Mouse (Mus musculus) stomach, postnatal 0 days (tissue): ENCODE measurements at regions not wholly inside any gene's neighbourhood (a gene's known extent, or its start where the extent isn't known, plus 50 kb on each side); places are given as distances from the start of the nearest gene placed in this dataset.

Experiments used
- CTCF ChIP-seq: IDR thresholded peaks from 2 replicates; pipeline ENCODE4 v1.5.1; 2016; ENCODE audit warnings: antibody characterized with exemption, low read depth, mild to moderate bottlenecking, moderate library complexity
- EP300 ChIP-seq: optimal IDR thresholded peaks from 2 replicates; pipeline ENCODE3; 2016; ENCODE audit warnings: antibody characterized with exemption

GRCm38 (mm10) chr19:14109091-14109490 is 195.8 kb downstream of the Olfr1505 start:
- TF ChIP-seq CTCF (no peak), EP300 (no peak)
